Mouse (Mus musculus) midbrain, embryonic 12.5 days (tissue): Measurements from ENCODE around the gene Kif19a. TPM values are rescaled to one million over a fixed set of nuclear protein-coding genes. Genes with fewer than 3 reads are reported as not detected.

Source experiments
- ATAC-seq: fragments of 200-750 bp; cut with Nextera tagmentation; 2 replicates; pipeline ENCODE4 v1.8.0; 2017; ENCODE audit warnings: low read depth, moderate TSS enrichment, moderate library complexity; ENCODE audit not compliant: low FRiP score
- H3K27ac ChIP-seq: fragments of 300-500 bp; sonication (generic); replicated peaks from 2 replicates; pipeline ENCODE4 v1.5.1; 2016; ENCODE audit warnings: mild to moderate bottlenecking
- H3K27me3 ChIP-seq: fragments of 300-500 bp; sonication (generic); 2 replicates; pipeline ENCODE4 v1.6.1; 2016; ENCODE audit warnings: mild to moderate bottlenecking
- H3K36me3 ChIP-seq: fragments of 300-500 bp; sonication (generic); 2 replicates; pipeline ENCODE4 v1.6.1; 2016
- H3K4me1 ChIP-seq: fragments of 300-500 bp; sonication (generic); 2 replicates; pipeline ENCODE4 v1.6.1; 2016
- H3K4me2 ChIP-seq: fragments of 300-500 bp; sonication (generic); replicated peaks from 2 replicates; pipeline ENCODE4 v1.6.1; 2016; ENCODE audit warnings: mild to moderate bottlenecking, moderate library complexity
- H3K4me3 ChIP-seq: fragments of 300-500 bp; sonication (generic); 2 replicates; pipeline ENCODE4 v1.5.1; 2016; ENCODE audit warnings: mild to moderate bottlenecking
- H3K9ac ChIP-seq: fragments of 300-500 bp; sonication (generic); replicated peaks from 2 replicates; pipeline ENCODE4 v1.6.1; 2016; ENCODE audit warnings: mild to moderate bottlenecking, moderate library complexity
- H3K9me3 ChIP-seq: fragments of 300-500 bp; sonication (generic); 2 replicates; pipeline ENCODE4 v1.6.1; 2016; ENCODE audit warnings: mild to moderate bottlenecking
- WGBS: fragments of 180-500 bp; shearing (Covaris S2); methylation state at CpG from one replicate; pipeline ENCODE4 v1.1.7; 2016; 5-methylcytosine and 5-hydroxymethylcytosine counted together
- polyA plus RNA-seq: library from polyadenylated mRNA; unstranded; fragments of >200 nt; fragmentation: Nextera tagmentation; extraction: Ambion mirVana; gene quantifications from 2 replicates; pipeline ENCODE4 v1.2.1, GENCODE M21; 2016

Kif19a gene
- polyA plus RNA-seq, 1 experiment from 2014 or later = 0.73 TPM

DNA sequence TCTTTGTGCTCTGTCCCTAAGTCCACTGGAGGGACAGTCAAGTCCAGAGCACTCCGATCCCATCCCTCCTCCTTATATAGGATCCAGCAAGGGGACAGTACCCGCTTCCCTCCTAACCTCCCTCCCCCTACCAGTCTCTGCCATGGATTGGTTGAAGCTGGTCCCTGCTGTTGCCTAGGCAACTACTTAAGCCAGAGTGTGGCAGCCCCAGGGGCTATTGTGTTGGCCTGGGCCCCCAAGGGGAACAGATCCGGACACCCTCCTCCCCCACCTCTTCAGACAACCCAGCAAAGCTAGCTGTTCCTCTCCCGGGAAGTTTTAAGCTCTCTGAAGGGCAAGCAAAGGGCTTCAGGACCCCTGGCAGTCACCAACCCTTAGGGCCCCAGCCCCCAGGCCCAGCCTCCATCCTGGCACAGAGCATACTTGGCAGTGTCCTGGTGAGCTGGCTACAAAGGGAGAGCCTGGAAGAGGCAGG lies 30.7 kb downstream of the Kif19a start, which contains the start of gene Btbd17:
Btbd17 (minus strand) TSS at position 98 of the 475 bp plus-strand sequence.
- Histone ChIP-seq H3K36me3 (0 out of 2 replicates have a peak, but pooled peaks cover under 1% of the 10 kb centered on the region), H3K4me2 (peak within 1 kb of the TSS; percentile 90), H3K4me3 (peak within 1 kb of the TSS; percentile 48), H3K27me3 (peaks cover 35% of the 10 kb centered on the region), H3K27ac (peak within 1 kb of the TSS; percentile 100), H3K9ac (peak within 1 kb of the TSS; percentile 68), H3K4me1 (peaks cover 64% of the 10 kb centered on the region), H3K9me3 (no peaks in the 10 kb centered on the region)
- peak; percentile 92 for ATAC-seq
- 2% methylated on average over 4 of the region's 4 CpGs for WGBS

DNA sequence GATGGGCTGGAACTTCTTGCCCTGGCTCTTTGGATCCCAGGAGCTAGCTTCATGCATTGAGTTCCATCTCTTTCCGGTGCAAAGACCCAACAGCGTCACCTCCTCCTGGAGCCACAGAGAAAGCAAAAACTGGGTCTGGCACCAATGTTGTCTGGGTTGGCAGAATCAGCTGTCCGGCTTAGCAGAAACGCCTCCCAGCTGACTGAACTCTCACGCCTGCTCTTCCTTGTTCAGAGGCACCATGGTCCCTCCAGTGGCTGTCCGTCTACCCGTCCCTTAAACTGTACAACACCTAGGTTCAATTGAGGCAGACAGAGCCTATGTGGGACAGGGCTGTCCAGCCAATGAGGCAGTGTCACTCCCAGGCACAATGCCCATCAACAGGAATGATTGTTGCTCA lies 32.0 kb downstream of the Kif19a start:
- ATAC-seq = no peak
- Histone ChIP-seq H3K4me2 (no peak overlapping the region), H3K36me3 (no peaks in the 10 kb centered on the region), H3K4me1 (peaks cover 51% of the 10 kb centered on the region), H3K27ac (peak overlapping the region; percentile 100), H3K9me3 (no peaks in the 10 kb centered on the region), H3K27me3 (peaks cover 22% of the 10 kb centered on the region), H3K4me3 (no peak overlapping the region), H3K9ac (no peak overlapping the region)
- 91% methylated on average over 7 of the region's 7 CpGs for WGBS

DNA sequence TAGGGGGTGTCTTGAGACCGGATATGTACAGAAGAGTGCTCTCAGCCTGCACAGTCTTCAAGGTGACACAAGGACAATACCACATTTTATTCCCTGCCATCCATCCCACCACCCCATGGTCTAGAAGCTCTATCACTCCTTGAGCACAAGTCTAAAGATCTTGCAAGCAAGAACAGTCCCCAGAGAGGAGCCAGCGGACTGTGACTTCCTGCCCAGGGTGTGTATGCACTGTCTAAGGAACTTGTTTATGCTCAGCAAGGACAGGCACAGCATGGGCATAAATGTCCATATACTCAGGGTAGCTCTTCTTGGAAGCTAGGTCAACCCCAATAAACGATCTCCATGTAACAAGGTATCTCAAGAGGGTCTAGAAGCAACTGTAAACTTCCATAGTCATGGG lies 32.8 kb downstream of the Kif19a start:
- 98% methylated on average over 3 of the region's 3 CpGs for WGBS
- Histone ChIP-seq H3K9me3 (no peaks in the 10 kb centered on the region), H3K36me3 (no peaks in the 10 kb centered on the region), H3K9ac (no peak overlapping the region), H3K27me3 (peaks cover 19% of the 10 kb centered on the region), H3K4me3 (no peak overlapping the region), H3K4me1 (peaks cover 49% of the 10 kb centered on the region), H3K4me2 (no peak overlapping the region), H3K27ac (no peak overlapping the region)
- no peak for ATAC-seq

DNA sequence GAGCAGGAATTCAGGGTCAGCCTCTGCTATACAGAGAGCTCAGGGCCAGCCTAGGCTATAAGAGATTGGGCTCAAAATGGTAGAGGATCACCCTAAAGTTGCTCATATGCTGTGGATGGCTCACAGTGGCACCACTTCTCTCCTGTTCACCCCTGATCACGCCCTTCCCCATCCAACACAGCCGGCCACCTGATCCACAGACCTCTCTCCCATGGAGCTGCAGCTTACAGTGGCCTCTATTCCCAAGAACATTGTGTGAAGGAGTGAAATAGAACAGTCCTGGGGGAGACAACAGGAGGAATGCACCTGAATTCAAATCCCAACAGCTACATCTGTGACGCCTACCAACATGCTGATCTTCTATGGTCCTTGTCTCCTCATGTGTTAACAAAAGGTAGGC lies 33.4 kb downstream of the Kif19a start, which contains the start of gene Gpr142:
Gpr142 (plus strand) TSS at position 301 of the 400 bp plus-strand sequence.
- H3K4me1 ChIP-seq = peaks cover 49% of the 10 kb centered on the region
- no peak for ATAC-seq

DNA sequence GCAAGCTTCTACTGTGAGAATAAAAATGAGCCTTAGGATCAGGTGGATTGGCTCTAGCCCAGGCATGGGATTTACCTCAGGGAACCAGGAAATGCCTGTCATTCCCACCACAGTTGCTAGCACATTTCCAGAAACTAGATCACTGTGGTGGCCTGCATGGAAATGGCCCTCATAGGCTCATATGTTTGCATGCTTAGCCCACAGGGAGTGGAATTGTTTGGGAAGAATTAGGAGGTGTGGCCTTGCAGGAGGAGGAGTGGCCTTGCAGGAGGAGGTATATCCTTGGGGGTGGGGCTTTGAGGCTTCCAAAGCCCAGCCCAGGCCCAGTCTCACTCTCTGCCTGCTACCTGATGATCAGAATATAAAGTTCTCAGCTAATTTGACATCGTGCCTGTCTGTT lies 36.7 kb downstream of the Kif19a start:
- Histone ChIP-seq H3K4me2 (no peak overlapping the region), H3K9me3 (no peaks in the 10 kb centered on the region), H3K27ac (no peak overlapping the region), H3K36me3 (no peaks in the 10 kb centered on the region), H3K9ac (no peak overlapping the region), H3K4me3 (no peak overlapping the region), H3K4me1 (peaks cover 34% of the 10 kb centered on the region), H3K27me3 (peaks cover 9% of the 10 kb centered on the region)
- 100% methylated on average over 1 of the region's 1 CpGs for WGBS
- ATAC-seq = no peak

More for the DNA sequence above, 33.4 kb downstream of the Kif19a start, which contains the start of gene Gpr142:
- H3K9me3 ChIP-seq = no peaks in the 10 kb centered on the region
- H3K4me3 ChIP-seq = no peak within 1 kb of the TSS
- H3K27ac ChIP-seq = no peak within 1 kb of the TSS
- H3K36me3 ChIP-seq = no peaks in the 10 kb centered on the region
- peaks cover 13% of the 10 kb centered on the region for H3K27me3 ChIP-seq
- WGBS = 93% methylated on average over 3 of the region's 3 CpGs
- no peak within 1 kb of the TSS for H3K9ac ChIP-seq
- no peak within 1 kb of the TSS for H3K4me2 ChIP-seq

DNA sequence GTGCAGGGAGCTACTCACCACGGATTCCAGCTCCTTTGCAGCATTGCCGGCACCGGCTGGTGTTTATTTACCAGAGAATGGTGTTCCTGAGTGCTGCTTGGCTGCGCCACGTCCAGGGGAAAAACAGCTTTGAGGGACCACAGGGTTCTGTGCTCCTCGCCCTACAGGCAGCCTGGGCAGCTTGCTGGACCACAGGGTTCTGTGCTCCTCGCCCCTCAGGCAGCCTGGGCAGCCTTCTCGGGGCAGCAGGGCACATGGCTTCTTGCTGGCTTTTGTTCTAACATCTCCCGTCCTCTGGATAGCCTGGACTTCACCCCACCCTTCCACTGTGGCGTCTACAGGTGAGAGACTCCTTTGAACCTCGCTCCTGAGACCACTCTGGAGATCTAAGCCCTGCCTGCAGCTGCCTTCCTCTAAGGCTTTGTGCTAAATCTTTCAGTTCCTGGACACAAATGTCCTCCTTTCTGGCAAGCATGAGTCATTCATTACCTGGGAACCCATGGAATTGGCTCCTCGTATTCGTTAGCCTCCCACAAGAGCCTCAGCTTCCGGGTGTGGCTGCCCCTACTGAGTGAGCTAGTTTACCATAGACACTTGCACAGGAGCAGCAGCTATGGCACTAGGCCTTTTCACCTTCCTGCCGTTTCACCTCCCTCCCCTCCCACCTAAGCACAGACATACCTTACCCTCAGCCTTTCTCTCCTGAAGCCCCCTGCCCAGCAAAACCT lies 37.5 kb downstream of the Kif19a start:
- Histone ChIP-seq H3K36me3 (no peaks in the 10 kb centered on the region), H3K9ac (no peak overlapping the region; the same call in 1 of the 2 replicates), H3K27ac (no peak overlapping the region), H3K4me1 (peaks cover 37% of the 10 kb centered on the region), H3K27me3 (peaks cover 9% of the 10 kb centered on the region), H3K9me3 (no peaks in the 10 kb centered on the region), H3K4me2 (no peak overlapping the region), H3K4me3 (no peak overlapping the region)
- ATAC-seq = no peak
- WGBS = 69% methylated on average over 15 of the region's 15 CpGs

DNA sequence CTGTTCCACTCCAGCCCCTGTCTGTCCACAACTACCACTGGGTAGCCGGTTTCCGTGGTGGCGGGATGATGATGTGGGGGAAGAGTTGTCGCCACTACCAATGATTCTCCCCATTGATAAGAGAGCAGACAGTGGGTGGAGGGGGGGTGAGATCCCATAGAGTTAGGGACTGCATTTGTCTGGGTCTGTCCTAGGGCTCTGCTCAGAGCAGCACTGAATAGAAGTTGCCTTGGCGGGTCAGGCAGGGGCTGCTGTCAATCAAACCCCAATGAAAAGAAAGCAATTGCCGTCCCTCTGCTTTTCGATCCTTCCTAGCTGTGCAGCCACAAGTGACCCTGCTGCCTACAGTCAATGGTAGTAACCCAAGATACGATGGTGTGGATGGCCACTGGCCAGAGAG lies 38.8 kb downstream of the Kif19a start:
- ATAC-seq = no peak; the same call in 1 of the 2 replicates
- Histone ChIP-seq H3K4me3 (no peak overlapping the region), H3K4me1 (peaks cover 44% of the 10 kb centered on the region), H3K9ac (no peak overlapping the region), H3K36me3 (no peaks in the 10 kb centered on the region), H3K9me3 (no peaks in the 10 kb centered on the region), H3K27ac (no peak overlapping the region), H3K4me2 (no peak overlapping the region), H3K27me3 (peaks cover 9% of the 10 kb centered on the region)
- 17% methylated on average over 8 of the region's 8 CpGs for WGBS

DNA sequence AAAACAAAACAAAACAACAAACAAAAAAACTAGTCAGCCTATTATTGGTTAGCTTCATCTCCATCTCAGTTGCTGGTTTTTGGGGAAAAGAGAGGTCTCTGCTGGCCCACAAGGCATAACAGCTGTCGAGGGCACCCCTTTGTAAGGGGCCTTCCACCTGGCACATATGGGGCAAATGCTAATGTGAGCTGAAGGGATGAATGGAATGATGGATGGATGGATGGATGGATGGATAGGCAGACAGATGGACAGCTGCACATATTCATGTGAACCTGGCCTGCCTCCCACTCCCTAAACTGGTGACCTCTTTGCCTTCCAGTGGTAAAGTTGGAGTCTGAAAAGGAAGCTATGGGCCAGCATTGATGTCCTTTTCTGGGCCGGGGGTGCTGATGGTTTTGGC lies 41.8 kb downstream of the Kif19a start:
- H3K9me3 ChIP-seq = no peaks in the 10 kb centered on the region
- no peak overlapping the region for H3K4me2 ChIP-seq
- peaks cover 9% of the 10 kb centered on the region for H3K27me3 ChIP-seq
- peaks cover 47% of the 10 kb centered on the region for H3K4me1 ChIP-seq
- H3K9ac ChIP-seq = no peak overlapping the region
- no peak for ATAC-seq
- no peak overlapping the region for H3K4me3 ChIP-seq
- H3K36me3 ChIP-seq = no peaks in the 10 kb centered on the region
- no peak overlapping the region for H3K27ac ChIP-seq
- 58% methylated on average over 2 of the region's 2 CpGs for WGBS

DNA sequence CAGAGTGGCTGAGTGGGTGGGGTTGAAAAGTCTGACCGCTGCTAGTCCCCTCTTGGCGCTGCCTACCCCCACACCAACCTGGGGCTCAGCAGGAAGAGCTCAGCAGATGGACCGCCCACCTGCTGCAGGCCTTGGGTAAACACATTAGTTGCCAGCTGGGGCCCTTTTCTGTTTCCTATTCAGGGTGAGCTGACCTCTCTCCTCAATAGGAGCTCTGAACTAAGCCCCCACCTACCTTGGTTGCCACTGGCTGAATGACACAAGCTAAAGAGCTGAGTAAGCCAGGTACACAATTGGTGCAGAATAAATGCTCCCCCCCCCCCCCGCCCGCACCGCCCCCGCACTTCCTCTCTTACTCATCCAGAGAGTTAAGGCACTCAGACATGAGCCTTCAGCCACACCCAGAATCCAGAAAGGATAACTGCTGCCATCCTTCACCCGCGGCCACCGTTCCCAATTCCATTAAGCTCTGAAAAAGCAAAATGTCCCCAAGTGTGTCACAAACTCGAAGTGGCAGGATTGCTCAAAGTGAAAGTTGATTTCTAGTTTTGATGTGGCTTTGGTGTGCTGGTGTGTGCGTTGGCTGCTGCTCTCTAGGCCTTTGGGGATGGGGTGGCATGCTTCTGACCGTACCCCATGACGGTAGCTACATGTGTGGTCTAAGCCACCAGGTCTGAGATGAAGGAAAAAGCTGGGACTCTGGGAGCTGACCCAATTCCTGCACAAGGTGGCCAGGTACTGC lies 42.7 kb downstream of the Kif19a start:
- Histone ChIP-seq H3K9ac (no peak overlapping the region), H3K27ac (no peak overlapping the region), H3K4me1 (peaks cover 44% of the 10 kb centered on the region), H3K36me3 (no peaks in the 10 kb centered on the region), H3K4me3 (no peak overlapping the region), H3K27me3 (peaks cover 6% of the 10 kb centered on the region), H3K4me2 (no peak overlapping the region), H3K9me3 (no peaks in the 10 kb centered on the region)
- WGBS = 16% methylated on average over 13 of the region's 14 CpGs
- ATAC-seq = peak; percentile 36; the same call in 1 of the 2 replicates

DNA sequence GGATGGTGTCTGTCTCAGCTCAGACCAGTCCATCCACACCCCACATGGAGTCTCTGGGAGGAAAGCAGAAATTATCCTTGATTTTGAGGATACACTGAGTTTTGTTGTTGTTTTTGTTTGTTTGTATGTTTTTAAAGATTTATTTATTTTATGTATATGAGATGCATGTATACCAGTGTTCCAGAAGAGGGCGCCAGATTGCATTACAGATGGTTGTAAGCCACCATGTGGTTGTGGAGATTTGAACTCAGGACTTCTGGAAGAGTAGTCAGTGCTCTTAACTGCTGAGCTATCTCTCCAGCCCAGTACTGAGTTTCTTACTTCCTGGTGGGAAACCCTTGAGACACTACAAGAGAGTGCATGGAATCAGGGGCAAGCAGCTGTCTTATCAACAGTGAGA lies 44.2 kb downstream of the Kif19a start:
- Histone ChIP-seq H3K4me1 (peaks cover 32% of the 10 kb centered on the region), H3K9ac (no peak overlapping the region), H3K36me3 (no peaks in the 10 kb centered on the region), H3K27ac (no peak overlapping the region), H3K4me3 (no peak overlapping the region), H3K27me3 (peaks cover 4% of the 10 kb centered on the region; the same call in 1 of the 2 replicates), H3K4me2 (no peak overlapping the region), H3K9me3 (no peaks in the 10 kb centered on the region)
- 86% methylated on average over 1 of the region's 1 CpGs for WGBS
- no peak for ATAC-seq

DNA sequence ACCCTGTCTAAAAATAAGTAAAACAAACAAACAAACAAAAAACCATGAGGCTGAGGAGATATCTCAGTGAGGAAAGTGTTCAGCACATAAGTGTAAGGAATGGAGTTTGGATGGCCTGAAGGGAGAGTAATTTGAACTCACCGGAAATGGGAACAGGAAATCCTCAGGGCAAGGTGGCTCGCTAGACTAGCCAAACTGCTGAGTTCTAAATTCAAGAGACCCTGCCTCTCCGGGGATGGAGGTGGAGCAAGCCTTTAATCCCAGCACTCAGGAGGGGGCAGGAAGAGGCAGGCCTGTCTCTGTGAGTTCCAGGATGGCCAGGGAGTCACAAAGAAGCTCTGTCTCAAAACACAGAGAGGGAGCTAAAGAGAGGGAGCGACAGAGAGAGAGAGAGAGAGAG lies 45.2 kb downstream of the Kif19a start:
- Histone ChIP-seq H3K9me3 (no peaks in the 10 kb centered on the region), H3K36me3 (no peaks in the 10 kb centered on the region), H3K4me3 (no peak overlapping the region), H3K4me1 (peaks cover 29% of the 10 kb centered on the region), H3K27me3 (peaks cover 4% of the 10 kb centered on the region; the same call in 1 of the 2 replicates), H3K27ac (no peak overlapping the region), H3K9ac (no peak overlapping the region), H3K4me2 (no peak overlapping the region)
- ATAC-seq = no peak
- 18% methylated on average over 4 of the region's 4 CpGs for WGBS

DNA sequence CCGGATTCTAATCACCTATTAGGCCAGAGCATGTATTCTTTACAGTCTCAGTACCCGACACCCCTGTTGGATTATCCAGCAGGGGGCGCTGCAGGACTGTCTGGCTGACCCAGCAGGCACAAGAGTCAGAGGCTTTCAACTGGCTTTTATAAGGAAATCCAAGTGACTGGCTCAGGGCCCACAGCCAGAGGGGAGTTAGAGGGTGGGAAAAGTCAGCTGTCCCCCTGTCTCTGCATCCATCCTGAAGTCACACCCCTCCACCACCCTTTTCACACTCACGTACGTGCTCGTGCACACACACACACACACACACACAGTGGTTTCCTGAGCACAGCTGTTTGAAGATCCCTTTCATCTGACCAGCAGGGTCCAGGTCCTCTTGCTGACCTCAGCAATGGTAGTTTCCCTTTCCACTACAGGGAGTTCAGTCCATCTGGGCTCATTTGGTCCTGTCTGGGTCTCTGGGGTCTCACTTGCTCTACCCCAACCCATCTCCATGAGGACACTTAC lies 47.6 kb downstream of the Kif19a start:
- Histone ChIP-seq H3K27ac (no peak overlapping the region), H3K36me3 (no peaks in the 10 kb centered on the region), H3K4me2 (no peak overlapping the region), H3K9ac (no peak overlapping the region), H3K4me3 (no peak overlapping the region), H3K27me3 (0 out of 2 replicates have a peak, but pooled peaks cover 6% of the 10 kb centered on the region), H3K9me3 (no peaks in the 10 kb centered on the region), H3K4me1 (peaks cover 14% of the 10 kb centered on the region)
- WGBS = 21% methylated on average over 6 of the region's 6 CpGs
- ATAC-seq = peak; percentile 70
